Mouse (Mus musculus) thymus, postnatal 0 days (tissue): ENCODE data around the gene Nup35. TPM values are rescaled to one million over a fixed set of nuclear protein-coding genes. Genes with fewer than 3 reads are reported as not detected.

Experiments used
- DNase-seq: peaks from one replicate; pipeline ENCODE4 v3.0.0-alpha.2; 2015; ENCODE audit warnings: low spot score
- microRNA counts: library from miRNA; unstranded; fragments of <30 nt; microRNA quantifications from one replicate; lab custom pipeline; 2015
- microRNA-seq: library from miRNA; unstranded; fragments of <30 nt; microRNA quantifications from one replicate; pipeline ENCODE4, GENCODE M21; 2016; ENCODE audit warnings: borderline number of aligned reads
- polyA plus RNA-seq: library from polyadenylated mRNA; unstranded; fragments of >200 nt; fragmentation: Nextera tagmentation; extraction: Ambion mirVana; gene quantifications from 2 replicates; pipeline ENCODE4 v1.2.1, GENCODE M21; 2015

Nup35 gene
- polyA plus RNA-seq, 1 experiment from 2014 or later, result 42.7 TPM

DNA sequence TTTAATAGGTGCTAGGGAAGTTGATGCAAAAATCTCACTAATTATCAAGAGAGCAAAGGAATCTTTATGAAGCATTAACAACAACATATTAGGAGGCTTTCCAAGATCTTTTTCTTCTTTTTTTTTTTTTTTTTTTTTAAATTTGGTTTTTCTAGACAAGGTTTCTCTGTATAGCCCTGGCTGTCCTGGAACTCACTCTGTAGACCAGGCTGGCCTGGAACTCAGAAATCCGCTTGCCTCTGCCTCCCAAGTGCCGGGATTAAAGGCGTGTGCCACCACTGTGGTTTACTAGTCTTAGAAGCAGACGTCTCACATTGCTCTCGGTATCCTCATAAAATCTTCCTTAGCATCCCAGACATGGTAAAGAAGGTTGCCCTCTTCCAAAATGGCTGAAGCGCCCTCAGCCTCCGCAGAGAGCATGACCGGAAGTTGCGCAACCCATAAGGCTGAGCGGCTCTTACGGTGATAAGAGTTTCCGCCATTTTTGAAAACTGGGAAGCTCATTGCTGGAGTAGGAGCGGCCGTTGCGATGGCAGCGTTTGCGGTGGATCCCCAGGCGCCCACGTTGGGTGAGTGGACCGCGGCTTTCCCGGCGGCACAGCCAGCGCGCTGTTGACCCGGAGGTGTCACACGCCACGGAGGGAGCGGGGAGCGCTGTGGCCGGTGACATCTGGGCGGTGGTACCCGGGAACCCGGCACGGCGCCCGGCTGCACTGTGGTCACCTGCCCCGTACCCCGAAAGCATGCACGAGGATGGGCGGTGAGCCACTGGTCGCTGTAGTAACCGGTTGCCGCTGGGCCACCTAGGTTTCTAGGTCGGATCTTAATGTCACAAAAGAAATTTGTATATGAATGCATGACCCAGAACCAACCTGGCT, 21.6 kb downstream of the Nup35 start:
- DNase-seq, result peak; percentile 90

DNA sequence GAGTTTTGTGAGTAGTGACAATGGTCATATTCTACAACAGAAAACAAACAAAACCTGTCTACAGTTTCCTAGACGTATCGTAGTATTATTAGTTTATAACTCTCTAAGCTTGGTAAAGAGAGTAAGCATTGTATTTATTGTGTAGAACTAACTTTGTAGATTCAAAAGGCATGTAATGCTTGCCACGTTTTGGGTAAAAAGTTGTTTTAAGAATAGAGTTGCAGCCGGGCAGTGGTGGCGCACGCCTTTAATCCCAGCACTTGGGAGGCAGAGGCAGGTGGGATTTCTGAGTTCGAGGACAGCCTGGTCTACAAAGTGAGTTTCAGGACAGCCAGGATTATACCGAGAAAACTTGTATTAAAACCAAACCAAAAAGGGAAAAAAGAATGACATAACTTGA, 22.4 kb downstream of the Nup35 start:
- DNase-seq, result no peak

DNA sequence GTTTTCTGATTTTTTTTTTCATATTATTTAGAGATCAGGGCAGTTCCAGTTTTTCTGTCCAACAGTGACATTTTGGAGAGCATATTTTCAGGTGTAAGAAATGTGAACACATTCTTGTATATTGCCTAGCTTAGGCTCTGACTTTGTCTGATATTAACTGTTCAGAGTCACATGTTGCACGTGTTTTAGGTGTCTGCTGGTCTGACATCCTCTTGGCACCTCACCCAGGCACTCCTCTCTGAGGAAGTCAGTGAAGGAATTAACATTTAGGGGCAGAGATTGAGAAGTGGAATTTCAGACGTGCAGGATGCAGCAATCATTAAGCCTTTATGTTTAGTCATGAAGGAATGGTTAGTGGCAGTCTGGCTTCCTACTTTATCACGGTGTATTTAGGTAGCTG, 22.8 kb downstream of the Nup35 start:
- DNase-seq, result no peak

DNA sequence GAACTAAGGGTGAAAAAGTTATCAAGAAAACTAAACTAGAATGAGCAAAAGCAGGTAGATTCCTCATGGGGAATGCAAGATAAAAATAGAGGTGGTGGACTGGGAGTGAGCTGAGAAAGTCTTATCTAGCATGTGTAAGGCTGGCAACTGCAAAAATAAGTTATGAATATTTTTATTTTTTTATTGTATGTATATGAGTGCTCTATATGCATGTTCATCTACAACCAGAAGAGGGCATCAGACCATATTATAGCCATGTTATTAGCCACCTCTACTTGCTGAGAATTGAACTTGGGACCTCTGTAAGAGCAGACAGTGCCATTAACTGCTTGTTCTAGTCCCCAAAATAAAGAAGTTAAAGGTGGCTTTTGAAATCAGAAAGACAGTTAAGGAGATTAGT, 44.4 kb downstream of the Nup35 start:
- DNase-seq, result no peak

DNA sequence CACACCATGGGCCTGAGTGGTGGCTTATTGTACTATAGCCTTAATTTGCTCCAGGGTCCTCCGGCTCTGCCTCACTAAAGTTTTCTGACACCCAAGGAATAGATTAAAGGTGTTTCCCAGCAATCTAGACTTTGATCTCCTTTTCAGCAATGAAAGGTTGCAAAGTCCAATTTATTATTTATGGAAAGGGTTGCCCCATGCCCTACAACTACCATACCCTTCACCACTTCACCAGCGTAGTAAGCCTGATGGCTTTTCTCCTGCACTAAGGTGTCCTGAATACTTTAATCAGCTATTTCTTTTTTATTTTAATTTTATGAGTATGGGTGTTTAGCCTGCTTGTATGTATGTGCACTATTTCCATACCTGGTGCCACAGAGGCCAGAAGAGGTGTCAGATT, 45.6 kb downstream of the Nup35 start:
- no peak for DNase-seq

DNA sequence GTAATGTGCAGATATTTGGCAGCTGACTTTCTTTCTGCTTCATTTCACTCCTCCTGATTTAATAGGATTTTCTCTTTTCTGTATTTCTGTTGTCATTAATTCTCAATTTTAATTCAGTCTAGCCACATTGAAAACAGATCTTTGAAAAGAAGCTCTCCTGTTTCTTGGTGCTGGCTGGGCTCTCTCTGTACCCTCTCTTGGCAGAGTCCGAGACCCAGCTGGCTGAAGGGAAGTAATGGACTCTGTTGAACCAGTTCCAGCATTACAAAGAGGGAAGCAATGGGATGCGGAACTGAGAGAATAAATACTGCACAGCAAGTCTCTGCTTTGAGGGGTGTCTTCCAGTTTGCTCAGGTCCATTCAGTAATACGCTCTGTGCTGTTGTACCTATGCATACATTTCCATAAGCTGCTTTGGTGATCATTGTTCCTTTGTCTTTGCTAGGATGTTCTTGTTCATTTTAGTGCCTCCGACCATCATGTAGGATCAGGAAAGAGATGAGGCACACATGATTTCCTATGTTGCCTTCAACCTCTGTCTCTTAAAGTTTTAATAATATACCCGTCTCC, 50.4 kb downstream of the Nup35 start:
- DNase-seq, result no peak

DNA sequence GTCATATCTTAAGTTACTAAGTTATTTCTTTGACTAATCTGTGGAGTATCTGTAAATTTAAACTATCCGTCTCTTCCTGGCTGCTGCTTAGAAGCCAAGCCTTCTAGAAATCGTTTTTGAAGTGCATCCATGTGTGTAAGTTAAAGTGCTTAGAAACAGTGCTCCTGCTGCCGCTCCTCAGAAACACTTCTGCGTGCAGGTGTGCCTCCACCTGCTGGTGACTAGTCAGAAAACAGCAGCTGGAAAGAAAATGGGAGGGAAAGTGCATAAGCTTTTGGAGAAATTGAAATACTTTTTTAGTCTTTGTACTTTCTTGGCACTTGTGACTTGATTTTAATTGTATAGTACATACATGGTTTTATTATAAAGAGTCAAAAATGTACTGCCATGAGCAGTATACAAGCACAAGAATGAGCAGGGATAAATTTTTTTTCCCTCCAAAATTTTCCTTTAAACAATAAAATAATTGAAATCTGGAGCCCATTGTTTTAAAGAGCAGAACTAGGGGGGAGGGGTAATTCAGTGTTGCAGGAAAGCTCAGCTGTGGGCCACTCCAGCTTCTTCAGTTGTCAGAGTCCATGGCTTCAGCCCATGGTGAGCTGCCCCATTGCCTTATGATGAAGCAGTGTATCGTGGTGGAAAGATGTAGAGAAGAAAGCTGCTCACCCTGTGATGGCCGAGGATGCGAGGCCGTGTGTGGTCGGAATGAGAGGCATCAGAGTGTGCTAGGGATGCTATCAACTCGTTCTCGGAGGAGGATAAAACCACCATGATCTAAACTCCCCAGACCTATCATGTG, 53.0 kb downstream of the Nup35 start:
- DNase-seq, result peak; percentile 16

DNA sequence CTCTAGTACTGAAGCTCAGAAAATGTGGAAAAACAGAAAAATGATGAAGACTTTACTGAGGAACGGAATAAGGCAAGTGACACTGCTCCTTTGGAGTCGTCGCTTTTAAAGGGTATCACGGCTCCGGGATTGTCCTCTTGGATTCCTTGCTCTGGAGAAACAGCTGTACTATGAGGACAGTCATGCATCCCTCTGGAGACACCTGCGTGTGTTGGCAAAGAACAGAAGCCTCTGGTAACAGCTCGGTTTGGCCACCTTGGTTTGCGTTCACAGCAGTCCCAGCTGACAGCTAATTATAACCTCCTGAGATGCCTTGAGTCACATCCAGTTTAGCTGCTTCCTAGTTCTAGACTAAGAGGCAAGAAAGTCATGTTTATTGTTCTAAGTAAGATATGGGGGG, 61.8 kb downstream of the Nup35 start:
- DNase-seq, result no peak

DNA sequence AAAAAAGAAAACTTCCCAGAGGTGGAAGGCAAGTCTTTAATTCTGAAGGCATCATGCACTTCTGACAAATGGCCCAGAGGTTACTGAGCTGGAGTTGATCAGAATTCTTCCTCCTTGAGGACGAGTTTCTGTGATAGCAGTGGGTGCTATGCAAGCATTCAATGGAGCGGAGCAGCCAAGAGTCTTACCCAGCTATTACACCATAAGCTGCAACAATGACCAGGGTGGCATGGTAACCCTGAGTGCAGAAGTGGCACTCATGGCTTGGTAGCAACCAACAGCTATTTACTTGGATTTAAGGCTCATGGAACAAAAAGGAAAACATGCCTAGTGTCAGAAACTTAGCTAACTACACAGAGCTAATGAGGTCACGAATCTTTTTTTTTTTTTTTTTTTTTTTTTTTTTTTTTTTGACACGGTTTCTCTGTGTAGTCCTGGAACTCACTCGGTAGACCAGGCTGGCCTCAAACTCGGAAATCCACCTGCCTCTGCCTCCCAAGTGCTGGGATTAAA, 66.7 kb downstream of the Nup35 start:
- DNase-seq, result no peak

DNA sequence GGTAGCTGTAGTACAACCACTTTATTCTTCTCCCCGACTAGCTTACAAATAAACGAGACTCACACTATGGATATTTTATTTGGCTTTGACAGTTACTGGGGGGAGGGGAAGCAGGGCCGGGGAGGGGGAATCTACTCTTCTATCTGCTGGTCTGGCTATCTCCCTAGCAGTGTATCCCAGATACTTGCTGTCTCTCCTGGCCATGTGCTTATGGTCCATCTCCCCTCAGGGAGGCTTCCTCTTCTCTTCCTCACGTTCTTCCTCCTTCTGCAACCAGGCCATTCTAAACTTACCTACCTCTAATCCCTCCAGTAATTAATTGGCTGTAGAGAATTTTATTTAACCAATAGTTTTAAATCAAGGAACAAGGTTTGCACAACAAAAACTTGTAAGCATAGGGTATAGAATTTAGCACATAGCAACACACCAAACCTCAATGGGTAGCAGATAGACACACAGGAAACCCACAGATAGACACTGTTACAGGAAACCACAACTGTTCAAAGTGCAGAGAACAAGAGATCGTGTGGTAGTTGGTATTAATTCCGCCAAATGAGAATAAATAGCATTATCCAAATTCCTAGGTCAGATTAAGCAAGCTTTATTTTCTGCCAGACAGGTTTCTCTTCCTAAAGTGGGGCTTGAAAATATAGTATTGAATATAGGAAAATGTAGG, 67.5 kb downstream of the Nup35 start:
- peak; percentile 31 for DNase-seq

DNA sequence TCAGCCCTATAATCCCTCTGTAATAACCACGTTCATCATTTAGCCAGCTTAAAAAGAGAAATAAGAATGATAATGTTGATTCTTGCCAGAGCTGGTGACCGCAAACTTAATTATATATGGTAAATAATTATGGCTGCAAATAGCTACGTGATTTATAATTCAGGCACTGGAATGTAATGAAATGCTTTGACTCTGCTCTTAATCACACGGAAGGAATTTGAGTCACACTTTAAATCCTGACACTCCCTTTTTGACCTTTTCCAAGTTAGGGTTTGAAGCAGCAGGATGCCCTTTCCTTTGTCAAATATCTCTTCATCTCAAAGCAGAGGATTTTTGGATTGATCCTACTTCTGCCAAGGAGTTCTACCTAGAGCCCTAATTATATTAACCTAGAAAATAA, 71.2 kb downstream of the Nup35 start:
- no peak for DNase-seq

DNA sequence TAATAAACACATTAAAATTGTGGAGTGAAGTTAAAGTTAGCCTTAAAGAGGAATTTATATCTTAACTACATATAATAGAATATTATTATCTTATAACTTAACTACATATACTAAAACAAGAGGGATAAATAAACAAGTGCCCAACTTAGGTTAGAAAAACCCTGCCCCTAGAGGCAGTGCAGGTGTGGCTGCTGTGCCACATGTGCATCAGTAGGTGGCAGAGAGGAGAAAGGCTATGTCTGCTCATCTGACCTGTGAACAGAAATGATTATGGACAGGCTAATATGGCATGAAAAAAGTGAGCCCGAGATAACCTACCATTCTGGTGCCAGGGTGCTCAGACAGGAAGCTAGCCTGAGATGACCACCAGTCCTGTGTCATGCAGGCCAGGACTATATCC, 90.4 kb downstream of the Nup35 start:
- DNase-seq, result no peak

MicroRNAs within 50 kb of the gene (microRNA counts, 519-probe panel; counts per million panel counts)
- 473 counts per million, percentile 71 among the panel's probes with 10 or more counts for microRNA mmu-miR-684 (lab: Ali Mortazavi, UCI)

Small RNA genes lying within 50 kb of the gene (microRNA-seq; reads per million reads assigned to microRNA genes)
- not detected for gene Mir684-1

Other genes with a start within 250 kb of the Nup35 start
- gene Frzb, start 169.6 kb upstream of the Nup35 start, polyA plus RNA-seq, result 0.10 and 0.28 TPM in 2 replicates
- gene Nckap1, start 35.9 kb upstream of the Nup35 start, polyA plus RNA-seq, result 15.0 and 16.7 TPM in 2 replicates
- 16.7 and 21.2 TPM in 2 replicates for gene Dusp19, start 191 bp upstream of the Nup35 start, polyA plus RNA-seq